Mouse (Mus musculus): Measurements from ENCODE around the gene Cdx2. TPM values are rescaled to one million over a fixed set of nuclear protein-coding genes. Genes with fewer than 3 reads are reported as not detected.

The Cdx2 gene
- polyA plus RNA-seq, 1 experiment from 2014 or later = not detected

GRCm38 (mm10) chr5:147300001-147300363 lies 7.1 kb downstream of the Cdx2 start:
- peak overlapping the region; percentile 23; the same call in 1 of the 2 replicates for H3K4me2 ChIP-seq (replicated peaks)
- no peak overlapping the region for H3K9ac ChIP-seq
- H3K27ac ChIP-seq = no peak overlapping the region
- 4% methylated on average over 4 of the region's 4 CpGs for WGBS
- H3K4me3 ChIP-seq = 0 out of 2 replicates have a peak overlapping the region, but pooled peaks have one; percentile 1
- peaks cover 98% of the 10 kb centered on the region for H3K27me3 ChIP-seq
- no peak for ATAC-seq (ENCODE audit: low FRiP score)
- no peaks in the 10 kb centered on the region for H3K36me3 ChIP-seq
- no peaks in the 10 kb centered on the region for H3K9me3 ChIP-seq (replicated peaks)
- H3K4me1 ChIP-seq = peaks cover 11% of the 10 kb centered on the region

GRCm38 (mm10) chr5:147299255-147300000 lies 7.6 kb downstream of the Cdx2 start:
- WGBS = under 1% methylated on average over 40 of the region's 41 CpGs
- H3K4me3 ChIP-seq = 0 out of 2 replicates have a peak overlapping the region, but pooled peaks have one; percentile 1

GRCm38 (mm10) chr5:147297249-147297648 lies 9.8 kb downstream of the Cdx2 start:
- Histone ChIP-seq H3K9me3 (replicated peaks) (no peaks in the 10 kb centered on the region), H3K36me3 (no peaks in the 10 kb centered on the region), H3K4me1 (peaks cover 8% of the 10 kb centered on the region; the same call in 1 of the 2 replicates), H3K27ac (no peak overlapping the region), H3K27me3 (peaks cover 98% of the 10 kb centered on the region), H3K4me2 (replicated peaks) (no peak overlapping the region), H3K4me3 (no peak overlapping the region), H3K9ac (no peak overlapping the region)
- WGBS = 62% methylated on average over 5 of the region's 5 CpGs
- no peak for ATAC-seq (ENCODE audit: low FRiP score)

More at GRCm38 (mm10) chr5:147299255-147300000, 7.6 kb downstream of the Cdx2 start:
- Histone ChIP-seq H3K27ac (no peak overlapping the region), H3K9ac (no peak overlapping the region), H3K27me3 (peaks cover 98% of the 10 kb centered on the region), H3K36me3 (no peaks in the 10 kb centered on the region), H3K4me1 (peaks cover 8% of the 10 kb centered on the region; the same call in 1 of the 2 replicates), H3K9me3 (replicated peaks) (no peaks in the 10 kb centered on the region), H3K4me2 (replicated peaks) (peak overlapping the region; percentile 23)
- peak; percentile 71; the same call in 1 of the 2 replicates for ATAC-seq (ENCODE audit: low FRiP score)

- ATAC-seq (ENCODE audit: low FRiP score) = no peak
- no peak overlapping the region for H3K4me3 ChIP-seq
- H3K9me3 ChIP-seq (replicated peaks) = no peaks in the 10 kb centered on the region
- H3K27me3 ChIP-seq = peaks cover 84% of the 10 kb centered on the region
- H3K36me3 ChIP-seq = no peaks in the 10 kb centered on the region
- no peak overlapping the region for H3K4me2 ChIP-seq (replicated peaks)
- H3K27ac ChIP-seq = no peak overlapping the region
- 13% methylated on average over 20 of the region's 20 CpGs for WGBS
- H3K4me1 ChIP-seq = no peaks in the 10 kb centered on the region
- H3K9ac ChIP-seq = no peak overlapping the region
Observed at GRCm38 (mm10) chr5:147294121-147294520, 12.9 kb downstream of the Cdx2 start.

GRCm38 (mm10) chr5:147293127-147293910 lies 13.8 kb downstream of the Cdx2 start:
- Histone ChIP-seq H3K27me3 (peaks cover 76% of the 10 kb centered on the region), H3K9me3 (replicated peaks) (no peaks in the 10 kb centered on the region), H3K4me3 (no peak overlapping the region), H3K4me1 (no peaks in the 10 kb centered on the region), H3K27ac (no peak overlapping the region), H3K9ac (no peak overlapping the region), H3K4me2 (replicated peaks) (no peak overlapping the region), H3K36me3 (no peaks in the 10 kb centered on the region)
- peak; percentile 81 for ATAC-seq (ENCODE audit: low FRiP score)
- WGBS = 12% methylated on average over 18 of the region's 18 CpGs

GRCm38 (mm10) chr5:147292506-147293120 lies 14.5 kb downstream of the Cdx2 start:
- 0 out of 2 replicates have a peak, but pooled peaks have one; percentile 19 for ATAC-seq (ENCODE audit: low FRiP score)
- Histone ChIP-seq H3K9me3 (replicated peaks) (no peaks in the 10 kb centered on the region), H3K27me3 (peaks cover 69% of the 10 kb centered on the region), H3K4me1 (no peaks in the 10 kb centered on the region), H3K4me2 (replicated peaks) (no peak overlapping the region), H3K9ac (no peak overlapping the region), H3K27ac (no peak overlapping the region), H3K36me3 (no peaks in the 10 kb centered on the region), H3K4me3 (no peak overlapping the region)
- WGBS = 45% methylated on average over 13 of the region's 13 CpGs

GRCm38 (mm10) chr5:147291764-147292505 lies 15.1 kb downstream of the Cdx2 start:
- Histone ChIP-seq H3K27ac (no peak overlapping the region), H3K9me3 (replicated peaks) (no peaks in the 10 kb centered on the region), H3K36me3 (no peaks in the 10 kb centered on the region), H3K4me1 (no peaks in the 10 kb centered on the region), H3K4me2 (replicated peaks) (no peak overlapping the region), H3K4me3 (no peak overlapping the region), H3K27me3 (peaks cover 62% of the 10 kb centered on the region), H3K9ac (no peak overlapping the region)
- ATAC-seq (ENCODE audit: low FRiP score) = no peak
- 33% methylated on average over 16 of the region's 16 CpGs for WGBS

GRCm38 (mm10) chr5:147284365-147284764 lies 22.7 kb downstream of the Cdx2 start:
- Histone ChIP-seq H3K4me1 (no peaks in the 10 kb centered on the region), H3K4me3 (no peak overlapping the region), H3K36me3 (no peaks in the 10 kb centered on the region), H3K9me3 (replicated peaks) (no peaks in the 10 kb centered on the region), H3K27ac (no peak overlapping the region), H3K9ac (no peak overlapping the region), H3K27me3 (peaks cover 52% of the 10 kb centered on the region), H3K4me2 (replicated peaks) (no peak overlapping the region)
- WGBS = 72% methylated on average over 4 of the region's 4 CpGs
- ATAC-seq (ENCODE audit: low FRiP score) = no peak

- Histone ChIP-seq H3K27ac (no peak overlapping the region), H3K36me3 (no peaks in the 10 kb centered on the region), H3K4me2 (replicated peaks) (no peak overlapping the region), H3K27me3 (peaks cover 97% of the 10 kb centered on the region), H3K4me3 (no peak overlapping the region), H3K9ac (no peak overlapping the region), H3K4me1 (no peaks in the 10 kb centered on the region), H3K9me3 (replicated peaks) (no peaks in the 10 kb centered on the region)
- under 1% methylated on average over 13 of the region's 13 CpGs for WGBS
- ATAC-seq (ENCODE audit: low FRiP score) = no peak
Observed at GRCm38 (mm10) chr5:147277547-147277925, 29.5 kb downstream of the Cdx2 start.

GRCm38 (mm10) chr5:147276701-147277546 lies 30.1 kb downstream of the Cdx2 start:
- no peak overlapping the region for H3K4me3 ChIP-seq
- H3K9me3 ChIP-seq (replicated peaks) = no peaks in the 10 kb centered on the region
- H3K9ac ChIP-seq = no peak overlapping the region
- no peaks in the 10 kb centered on the region for H3K4me1 ChIP-seq
- WGBS = 1% methylated on average over 18 of the region's 18 CpGs
- no peak overlapping the region for H3K4me2 ChIP-seq (replicated peaks)
- H3K27me3 ChIP-seq = peaks cover 97% of the 10 kb centered on the region
- no peaks in the 10 kb centered on the region for H3K36me3 ChIP-seq
- ATAC-seq (ENCODE audit: low FRiP score) = no peak
- H3K27ac ChIP-seq = no peak overlapping the region

GRCm38 (mm10) chr5:147275761-147276160 lies 31.3 kb downstream of the Cdx2 start:
- Histone ChIP-seq H3K4me2 (replicated peaks) (no peak overlapping the region), H3K27ac (no peak overlapping the region), H3K36me3 (no peaks in the 10 kb centered on the region), H3K9me3 (replicated peaks) (no peaks in the 10 kb centered on the region), H3K27me3 (peaks cover 96% of the 10 kb centered on the region), H3K9ac (no peak overlapping the region), H3K4me3 (no peak overlapping the region), H3K4me1 (no peaks in the 10 kb centered on the region)
- ATAC-seq (ENCODE audit: low FRiP score) = no peak
- WGBS = 13% methylated on average over 3 of the region's 3 CpGs

Data from hindbrain, embryonic 12.5 days (tissue).